Mouse (Mus musculus): Measurements from ENCODE around the gene F3.
"Not testable (repeated sequence)": the region's sequence is repeated elsewhere in the genome, so short reads cannot be mapped to it uniquely, and the experiment has no call there.

The F3 gene

GRCm38 (mm10) chr3:121738742-121739342 is 15.5 kb downstream of the F3 start:
- in situ Hi-C loops (cut with MboI, MseI) = no loop called here

DNA sequence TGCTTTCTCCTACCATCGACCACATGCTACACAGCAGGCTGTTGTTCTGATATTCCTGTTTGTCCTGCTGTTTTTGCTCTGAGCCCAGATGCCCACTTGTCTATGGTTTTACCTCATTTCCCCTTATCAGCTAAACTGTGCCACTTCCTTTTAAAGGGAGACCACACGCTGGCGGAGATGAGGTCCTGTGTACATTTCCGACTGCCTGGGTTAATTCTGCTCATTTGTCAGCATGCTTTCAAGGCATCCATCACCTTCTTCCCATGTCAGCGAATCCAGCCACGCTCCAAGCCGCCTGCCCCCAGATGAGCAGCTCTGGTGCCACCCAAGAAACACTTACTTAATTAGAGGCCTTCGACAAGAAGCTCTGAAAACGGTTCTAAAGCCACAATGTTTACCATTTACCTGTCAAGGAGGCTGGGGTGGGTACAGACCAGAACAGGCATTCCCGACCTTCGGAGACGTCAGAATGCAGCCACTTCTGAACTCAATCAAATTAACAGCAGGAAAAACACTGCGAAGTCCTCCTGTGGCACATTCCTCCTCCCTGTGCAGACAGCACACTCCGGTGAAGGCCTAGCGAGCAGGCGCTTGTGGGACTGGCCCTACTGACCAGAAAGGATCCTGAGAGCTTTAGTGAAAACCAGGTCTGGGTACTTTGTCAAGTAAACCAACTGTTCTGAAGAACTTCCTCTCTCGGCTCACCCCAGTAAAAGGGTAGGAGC is 16.3 kb downstream of the F3 start:
- in situ Hi-C loops (cut with MboI, MseI) = loop anchor here (5.0 kb wide), 1 partner anchor 87 kb away; no protein-coding TSS in a partner anchor

GRCm38 (mm10) chr3:121741186-121741848 is 18.0 kb downstream of the F3 start:
- in situ Hi-C loops (cut with MboI, MseI) = loop anchor here (5.0 kb wide), 1 partner anchor 89 kb away; no protein-coding TSS in a partner anchor

DNA sequence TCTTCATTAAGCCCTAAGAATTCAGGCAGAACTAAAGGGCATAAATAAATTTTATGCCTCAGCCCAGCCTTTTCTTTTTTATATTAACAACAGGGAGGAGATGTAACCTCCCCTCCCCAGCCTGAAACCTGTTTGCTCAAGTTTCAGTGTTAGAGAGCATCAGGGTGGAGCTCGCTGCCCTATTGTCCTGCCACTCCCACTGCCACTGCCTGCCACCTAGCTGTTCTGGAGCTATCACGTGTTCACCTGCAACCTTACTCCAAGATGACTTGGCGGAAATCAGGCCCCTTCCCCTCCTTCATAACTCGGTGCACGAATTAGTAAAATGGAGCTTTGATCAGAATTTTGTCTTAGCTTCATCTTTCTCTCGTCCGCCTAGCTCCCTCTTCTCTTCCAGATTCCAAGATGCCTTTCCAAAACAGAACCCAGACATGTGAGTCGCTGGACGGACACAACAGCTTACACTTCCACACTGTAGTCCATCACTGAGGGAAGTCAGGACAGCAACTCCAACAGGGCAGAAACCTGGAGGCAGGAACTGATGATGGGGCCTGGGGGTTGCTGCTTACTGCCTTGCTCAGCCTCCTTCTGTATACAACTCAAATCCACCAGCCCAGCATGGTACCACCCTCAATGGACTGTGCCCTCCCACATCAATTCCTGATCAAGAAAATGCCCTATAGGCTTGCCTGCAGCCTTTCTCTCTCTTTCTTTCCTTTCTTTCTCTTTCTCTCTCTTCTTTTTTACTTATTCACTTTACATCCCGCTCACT is 31.2 kb downstream of the F3 start:
- in situ Hi-C loops (cut with MboI, MseI) = loop anchor here (10.0 kb wide), 1 partner anchor 450 kb away; no protein-coding TSS in a partner anchor

- in situ Hi-C loops (cut with MboI, MseI) = loop anchor here (10.0 kb wide), 1 partner anchor 450 kb away; no protein-coding TSS in a partner anchor
These were observed 31.8 kb downstream of the F3 start for GRCm38 (mm10) chr3:121755152-121755551.

GRCm38 (mm10) chr3:121758373-121758772 is 35.0 kb downstream of the F3 start:
- in situ Hi-C loops (cut with MboI, MseI) = loop anchor here (10.0 kb wide), 1 partner anchor 454 kb away; no protein-coding TSS in a partner anchor

DNA sequence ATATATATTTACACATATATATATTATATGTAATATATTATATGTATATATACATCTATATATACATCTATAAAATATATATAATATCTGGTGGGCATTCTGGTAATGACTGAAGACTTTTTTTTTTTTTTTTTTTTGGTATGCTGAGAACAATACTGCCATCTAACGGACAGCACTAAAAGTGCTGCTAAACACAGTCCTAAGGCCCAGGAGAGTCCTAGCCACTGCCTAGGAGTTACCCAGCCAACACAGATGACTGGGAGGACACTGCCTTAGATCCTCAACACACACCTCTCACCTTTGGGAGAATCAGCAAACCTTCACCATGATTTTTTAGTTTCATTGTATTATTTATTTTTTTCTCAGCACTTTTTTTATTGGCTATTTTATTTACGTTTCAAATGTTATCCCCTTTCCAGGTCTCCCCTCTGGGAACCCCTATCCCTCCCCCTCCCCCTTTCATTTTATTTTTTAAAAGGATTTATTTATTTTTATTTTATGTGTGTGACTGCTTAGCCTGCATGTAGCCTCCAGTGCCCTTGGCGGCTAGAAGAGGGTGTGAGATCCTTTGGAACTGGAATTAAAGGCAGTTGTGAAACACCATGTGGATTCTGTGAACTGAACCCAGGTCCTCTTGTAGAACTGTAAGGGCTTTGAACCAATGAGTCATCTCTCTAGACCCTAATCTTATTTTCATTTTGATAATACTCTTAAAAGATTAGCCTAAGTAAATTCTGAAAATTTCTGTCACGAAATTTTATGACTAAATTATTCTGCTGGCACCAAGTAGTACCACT is 38.9 kb downstream of the F3 start:
- in situ Hi-C loops (cut with MboI, MseI) = no loop called here

DNA sequence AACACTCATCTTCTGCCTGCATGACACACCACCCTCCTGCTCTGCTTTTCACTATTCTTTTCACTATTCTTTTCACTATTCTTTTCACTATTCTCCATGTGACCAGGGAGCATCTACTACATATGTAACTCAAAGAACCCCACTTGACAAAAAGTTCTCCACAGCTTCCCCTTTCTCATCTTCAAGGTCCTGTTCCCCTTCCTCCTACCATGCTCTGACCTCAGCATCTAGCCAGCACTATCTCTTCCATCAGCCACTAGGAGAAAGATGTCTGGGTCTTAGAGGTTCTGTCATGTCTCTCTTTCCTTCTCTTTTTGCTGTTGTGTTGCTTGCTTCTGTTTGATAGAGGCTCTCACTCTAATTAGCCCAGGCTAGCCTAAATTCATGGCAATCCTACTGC is 42.7 kb downstream of the F3 start:
- in situ Hi-C loops (cut with MboI, MseI) = no loop called here

GRCm38 (mm10) chr3:121766818-121767217 is 43.5 kb downstream of the F3 start:
- in situ Hi-C loops (cut with MboI, MseI) = no loop called here

DNA sequence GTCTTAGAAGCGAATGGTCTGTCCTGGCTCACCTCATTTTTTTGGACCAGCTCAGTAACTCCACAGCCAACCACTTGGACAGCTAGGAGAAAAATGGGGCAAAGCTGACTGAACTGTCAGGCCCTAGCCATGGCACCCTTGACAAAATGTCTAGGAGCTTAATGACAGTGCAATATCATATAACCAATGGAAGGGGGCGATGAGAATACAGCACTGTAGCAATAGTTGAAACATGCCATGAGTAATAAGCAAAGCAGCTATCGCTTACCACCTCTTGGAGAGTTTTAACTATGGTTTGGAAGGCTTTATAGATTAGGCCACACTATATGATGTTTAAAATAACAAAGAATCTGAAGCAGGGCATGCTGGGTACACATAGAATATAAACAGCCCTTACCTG is 45.4 kb downstream of the F3 start:
- in situ Hi-C loops (cut with MboI, MseI) = no loop called here

GRCm38 (mm10) chr3:121773336-121773735 is 50.0 kb downstream of the F3 start:
- in situ Hi-C loops (cut with MboI, MseI) = not testable (repeated sequence)

- in situ Hi-C loops (cut with MboI, MseI) = no loop called here
These were observed 54.6 kb downstream of the F3 start for GRCm38 (mm10) chr3:121777943-121778342.

GRCm38 (mm10) chr3:121783020-121783419 is 59.7 kb downstream of the F3 start:
- in situ Hi-C loops (cut with MboI, MseI) = no loop called here
